Mouse (Mus musculus): ENCODE data around the gene B4galt4. TPM values are rescaled to one million over a fixed set of nuclear protein-coding genes. Genes with fewer than 3 reads are reported as not detected.

Gene B4galt4
- polyA plus RNA-seq, 1 experiment = 17.1 TPM

DNA sequence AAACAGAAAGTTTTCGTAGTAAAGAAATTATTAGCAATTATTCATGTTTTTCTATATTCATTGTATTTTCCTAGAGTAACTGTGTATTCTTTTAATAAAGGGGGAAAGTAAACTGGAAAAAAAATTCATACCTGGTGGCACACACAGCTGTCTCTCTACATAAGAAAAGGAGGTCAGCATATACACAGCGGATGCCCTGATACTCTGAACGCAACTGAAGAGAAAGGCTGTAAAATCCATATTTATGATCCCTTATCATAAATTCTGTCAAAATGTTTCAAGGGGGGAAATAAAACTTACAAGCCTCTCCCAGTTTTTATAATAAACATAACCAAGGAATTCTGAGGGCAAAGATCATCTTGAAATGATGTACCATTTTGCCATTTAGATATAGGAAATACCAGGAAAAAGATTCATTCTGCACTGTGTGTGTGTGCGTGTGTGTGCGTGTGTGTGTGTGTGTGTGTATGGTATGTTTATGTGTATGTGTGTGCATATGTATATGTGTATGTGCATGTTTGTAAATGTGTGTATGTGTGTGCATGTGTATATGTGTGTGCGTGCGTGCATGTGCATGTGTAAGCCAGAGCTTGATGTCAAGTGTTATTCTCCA, 39.0 kb downstream of the B4galt4 start:
- no peaks in the 10 kb centered on the region for H3K4me1 ChIP-seq (ENCODE audit: control insufficient read depth, insufficient read depth, low read length)
- no peaks in the 10 kb centered on the region for H3K36me3 ChIP-seq (ENCODE audit: control insufficient read depth, insufficient read depth, low read length, poor library complexity, severe bottlenecking)
- H3K4me3 ChIP-seq (ENCODE audit: low read depth, low read length) = no peak overlapping the region
- TF ChIP-seq EP300 (IDR thresholded peaks at IDR 0.05; ENCODE audit: insufficient read depth, low read depth, low read length) = no peak
- TF ChIP-seq CTCF (IDR thresholded peaks at IDR 0.05; ENCODE audit: low read depth, low read length) = no peak
- TF ChIP-seq POLR2A (IDR thresholded peaks at IDR 0.05; ENCODE audit: insufficient read depth, low read length) = no peak
- no peaks in the 10 kb centered on the region for H3K27me3 ChIP-seq (ENCODE audit: control insufficient read depth, insufficient read depth, low read length, poor library complexity, severe bottlenecking)
- H3K9ac ChIP-seq (ENCODE audit: low read depth, poor library complexity, severe bottlenecking) = no peak overlapping the region
- no peak overlapping the region for H3K27ac ChIP-seq (ENCODE audit: insufficient read depth, low read length)
- H3K9me3 ChIP-seq (replicated peaks; ENCODE audit: control insufficient read depth, insufficient read depth, low read length, poor library complexity, severe bottlenecking) = no peaks in the 10 kb centered on the region

DNA sequence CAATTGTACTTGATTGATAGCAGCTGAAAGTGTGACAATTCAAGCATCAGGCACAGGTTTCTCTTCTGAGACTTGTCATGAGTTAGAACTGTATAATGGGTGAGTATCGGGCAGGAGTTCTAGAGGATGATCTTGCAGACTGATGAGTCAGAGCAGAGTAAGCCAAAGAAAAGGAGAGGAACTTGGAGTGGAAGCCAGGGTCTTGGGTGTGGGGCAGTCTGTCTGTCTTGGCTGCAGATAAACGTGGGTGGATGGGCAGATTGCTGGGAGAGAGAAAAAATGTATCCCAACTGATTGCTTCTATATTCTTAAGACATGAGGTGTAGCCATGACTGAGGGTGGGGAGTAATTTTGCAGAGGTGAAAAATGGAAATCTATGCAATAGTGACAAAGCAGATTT, 39.9 kb downstream of the B4galt4 start:
- Histone ChIP-seq H3K27ac (ENCODE audit: insufficient read depth, low read length) (no peak overlapping the region), H3K4me3 (ENCODE audit: low read depth, low read length) (no peak overlapping the region), H3K9me3 (replicated peaks; ENCODE audit: control insufficient read depth, insufficient read depth, low read length, poor library complexity, severe bottlenecking) (no peaks in the 10 kb centered on the region), H3K36me3 (ENCODE audit: control insufficient read depth, insufficient read depth, low read length, poor library complexity, severe bottlenecking) (no peaks in the 10 kb centered on the region), H3K4me1 (ENCODE audit: control insufficient read depth, insufficient read depth, low read length) (no peaks in the 10 kb centered on the region), H3K9ac (ENCODE audit: low read depth, poor library complexity, severe bottlenecking) (no peak overlapping the region), H3K27me3 (ENCODE audit: control insufficient read depth, insufficient read depth, low read length, poor library complexity, severe bottlenecking) (no peaks in the 10 kb centered on the region)
- TF ChIP-seq CTCF (IDR thresholded peaks at IDR 0.05; ENCODE audit: low read depth, low read length) = no peak
- TF ChIP-seq POLR2A (IDR thresholded peaks at IDR 0.05; ENCODE audit: insufficient read depth, low read length) = no peak
- TF ChIP-seq EP300 (IDR thresholded peaks at IDR 0.05; ENCODE audit: insufficient read depth, low read depth, low read length) = no peak

DNA sequence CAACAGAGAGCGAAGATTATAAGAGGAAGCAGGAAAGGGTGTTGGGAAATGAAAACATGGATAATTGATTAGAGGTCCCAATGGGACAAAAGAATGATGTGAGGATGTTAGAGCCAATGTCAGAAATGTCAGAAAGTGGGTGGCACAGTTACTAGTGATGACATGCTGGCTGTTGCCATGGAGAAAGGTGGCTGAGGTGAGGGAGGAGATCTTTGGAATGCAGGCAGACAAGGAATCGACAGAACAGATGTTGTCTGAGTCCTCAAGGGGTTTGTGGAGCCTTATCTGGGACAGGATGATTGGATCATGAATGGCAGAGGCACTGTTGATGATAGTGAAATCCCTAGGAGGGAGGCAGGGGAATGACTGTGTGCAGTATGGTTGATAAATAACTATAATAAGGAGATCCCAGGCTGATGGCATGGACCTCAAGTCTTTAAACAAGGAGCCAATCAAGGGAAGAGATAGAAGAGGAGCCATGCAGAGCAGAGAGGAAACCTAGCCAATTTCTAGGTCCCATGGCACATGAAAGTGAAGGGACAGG, 40.5 kb downstream of the B4galt4 start:
- no peaks in the 10 kb centered on the region for H3K4me1 ChIP-seq (ENCODE audit: control insufficient read depth, insufficient read depth, low read length)
- no peak for TF ChIP-seq EP300 (IDR thresholded peaks at IDR 0.05; ENCODE audit: insufficient read depth, low read depth, low read length)
- no peak for TF ChIP-seq CTCF (IDR thresholded peaks at IDR 0.05; ENCODE audit: low read depth, low read length)
- no peak for TF ChIP-seq POLR2A (IDR thresholded peaks at IDR 0.05; ENCODE audit: insufficient read depth, low read length)
- no peaks in the 10 kb centered on the region for H3K36me3 ChIP-seq (ENCODE audit: control insufficient read depth, insufficient read depth, low read length, poor library complexity, severe bottlenecking)
- no peak overlapping the region for H3K9ac ChIP-seq (ENCODE audit: low read depth, poor library complexity, severe bottlenecking)
- no peak overlapping the region for H3K4me3 ChIP-seq (ENCODE audit: low read depth, low read length)
- H3K9me3 ChIP-seq (replicated peaks; ENCODE audit: control insufficient read depth, insufficient read depth, low read length, poor library complexity, severe bottlenecking) = no peaks in the 10 kb centered on the region
- no peaks in the 10 kb centered on the region for H3K27me3 ChIP-seq (ENCODE audit: control insufficient read depth, insufficient read depth, low read length, poor library complexity, severe bottlenecking)
- H3K27ac ChIP-seq (ENCODE audit: insufficient read depth, low read length) = no peak overlapping the region

DNA sequence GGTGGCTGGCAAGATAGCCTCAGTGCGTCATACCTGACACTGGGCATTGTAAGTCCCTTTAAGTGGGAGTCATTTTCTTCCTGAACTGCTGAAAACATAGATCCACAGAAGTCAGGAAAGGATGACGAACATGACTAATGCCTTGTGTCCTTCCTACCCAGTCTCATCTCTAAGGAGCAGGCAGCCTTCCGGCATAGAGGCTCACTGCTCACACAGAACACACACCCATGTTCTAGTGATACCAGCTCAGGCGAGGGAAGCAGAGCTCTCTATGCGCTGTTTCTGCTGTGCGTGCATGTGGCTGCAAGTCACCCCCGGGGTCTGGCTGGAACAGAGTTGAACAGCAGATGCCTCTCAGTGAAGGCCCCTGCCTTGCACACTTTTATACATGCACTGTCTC, 43.2 kb downstream of the B4galt4 start:
- no peaks in the 10 kb centered on the region for H3K36me3 ChIP-seq (ENCODE audit: control insufficient read depth, insufficient read depth, low read length, poor library complexity, severe bottlenecking)
- H3K9me3 ChIP-seq (replicated peaks; ENCODE audit: control insufficient read depth, insufficient read depth, low read length, poor library complexity, severe bottlenecking) = no peaks in the 10 kb centered on the region
- no peak overlapping the region for H3K4me3 ChIP-seq (ENCODE audit: low read depth, low read length)
- TF ChIP-seq POLR2A (IDR thresholded peaks at IDR 0.05; ENCODE audit: insufficient read depth, low read length) = no peak
- no peak for TF ChIP-seq CTCF (IDR thresholded peaks at IDR 0.05; ENCODE audit: low read depth, low read length)
- TF ChIP-seq EP300 (IDR thresholded peaks at IDR 0.05; ENCODE audit: insufficient read depth, low read depth, low read length) = no peak
- no peaks in the 10 kb centered on the region for H3K27me3 ChIP-seq (ENCODE audit: control insufficient read depth, insufficient read depth, low read length, poor library complexity, severe bottlenecking)
- no peak overlapping the region for H3K9ac ChIP-seq (ENCODE audit: low read depth, poor library complexity, severe bottlenecking)
- H3K27ac ChIP-seq (ENCODE audit: insufficient read depth, low read length) = no peak overlapping the region
- H3K4me1 ChIP-seq (ENCODE audit: control insufficient read depth, insufficient read depth, low read length) = no peaks in the 10 kb centered on the region

DNA sequence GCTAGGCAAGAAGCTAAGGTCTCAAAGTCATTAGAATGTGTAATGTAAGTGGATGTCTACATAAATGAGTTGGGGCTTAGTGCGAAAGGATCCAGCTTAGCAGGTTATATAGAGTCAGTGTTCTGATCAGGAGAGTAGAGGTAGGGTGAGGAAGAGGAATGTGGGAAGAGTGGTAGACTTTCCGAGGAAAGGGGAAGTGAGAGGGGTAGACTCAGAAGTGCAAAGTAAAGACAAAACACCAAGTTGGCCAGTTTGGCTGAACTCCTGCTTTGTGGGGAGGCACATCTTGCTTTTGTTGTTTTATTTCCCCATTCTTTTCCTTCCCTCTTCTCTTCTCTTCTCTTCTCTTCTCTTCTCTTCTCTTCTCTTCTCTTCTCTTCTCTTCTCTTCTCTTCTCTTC, 47.0 kb downstream of the B4galt4 start:
- Histone ChIP-seq H3K9ac (ENCODE audit: low read depth, poor library complexity, severe bottlenecking) (no peak overlapping the region), H3K4me3 (ENCODE audit: low read depth, low read length) (no peak overlapping the region), H3K4me1 (ENCODE audit: control insufficient read depth, insufficient read depth, low read length) (no peaks in the 10 kb centered on the region), H3K36me3 (ENCODE audit: control insufficient read depth, insufficient read depth, low read length, poor library complexity, severe bottlenecking) (no peaks in the 10 kb centered on the region), H3K9me3 (replicated peaks; ENCODE audit: control insufficient read depth, insufficient read depth, low read length, poor library complexity, severe bottlenecking) (no peaks in the 10 kb centered on the region), H3K27ac (ENCODE audit: insufficient read depth, low read length) (no peak overlapping the region), H3K27me3 (ENCODE audit: control insufficient read depth, insufficient read depth, low read length, poor library complexity, severe bottlenecking) (no peaks in the 10 kb centered on the region)
- TF ChIP-seq POLR2A (IDR thresholded peaks at IDR 0.05; ENCODE audit: insufficient read depth, low read length) (no peak), EP300 (IDR thresholded peaks at IDR 0.05; ENCODE audit: insufficient read depth, low read depth, low read length) (no peak), CTCF (IDR thresholded peaks at IDR 0.05; ENCODE audit: low read depth, low read length) (no peak)

DNA sequence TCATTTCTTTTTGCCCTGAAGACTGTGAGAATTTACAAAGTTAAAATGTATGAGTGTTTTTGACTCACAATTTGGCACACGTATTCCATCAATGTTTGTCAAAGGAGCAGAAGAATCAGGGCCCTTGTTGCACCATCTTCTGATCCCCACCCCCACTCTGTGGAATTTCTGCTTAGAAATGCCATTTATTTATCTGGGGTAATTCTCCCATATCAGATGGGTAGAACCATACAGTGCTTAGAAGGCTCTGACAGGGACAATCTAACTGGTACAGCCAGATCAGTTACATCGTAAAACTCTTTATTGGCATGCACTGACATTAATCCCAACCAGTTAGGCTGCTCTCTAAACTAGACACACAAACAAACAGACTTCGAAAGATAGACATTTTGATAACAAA, 47.9 kb downstream of the B4galt4 start:
- Histone ChIP-seq H3K36me3 (ENCODE audit: control insufficient read depth, insufficient read depth, low read length, poor library complexity, severe bottlenecking) (no peaks in the 10 kb centered on the region), H3K27ac (ENCODE audit: insufficient read depth, low read length) (no peak overlapping the region), H3K4me3 (ENCODE audit: low read depth, low read length) (no peak overlapping the region), H3K27me3 (ENCODE audit: control insufficient read depth, insufficient read depth, low read length, poor library complexity, severe bottlenecking) (no peaks in the 10 kb centered on the region), H3K9ac (ENCODE audit: low read depth, poor library complexity, severe bottlenecking) (no peak overlapping the region), H3K9me3 (replicated peaks; ENCODE audit: control insufficient read depth, insufficient read depth, low read length, poor library complexity, severe bottlenecking) (no peaks in the 10 kb centered on the region), H3K4me1 (ENCODE audit: control insufficient read depth, insufficient read depth, low read length) (no peaks in the 10 kb centered on the region)
- TF ChIP-seq POLR2A (IDR thresholded peaks at IDR 0.05; ENCODE audit: insufficient read depth, low read length) (no peak), CTCF (IDR thresholded peaks at IDR 0.05; ENCODE audit: low read depth, low read length) (no peak), EP300 (IDR thresholded peaks at IDR 0.05; ENCODE audit: insufficient read depth, low read depth, low read length) (no peak)

All from ES-Bruce4 (cell line).